Mouse (Mus musculus) ES-E14 (cell line): ENCODE results near the gene Piwil4. TPM values are rescaled to one million over a fixed set of nuclear protein-coding genes. Genes with fewer than 3 reads are reported as not detected.

Source experiments
- DNase-seq: peaks from one replicate; pipeline ENCODE4 v3.0.0-alpha.2; 2013; ENCODE audit warnings: low read depth, low spot score
- H3K27ac ChIP-seq: 2 replicates; pipeline ENCODE4 v1.5.1; 2012; ENCODE audit warnings: low read depth, mild to moderate bottlenecking, low read length, moderate library complexity, mixed read lengths; ENCODE audit not compliant: poor library complexity, insufficient read depth, severe bottlenecking
- H3K36me3 ChIP-seq: 2 replicates; pipeline ENCODE4 v1.6.1; 2012; ENCODE audit warnings: mild to moderate bottlenecking, low read length, moderate library complexity, mixed read lengths; ENCODE audit not compliant: control insufficient read depth, poor library complexity, insufficient read depth, severe bottlenecking
- H3K4me1 ChIP-seq, 2 experiments: fragments of 150-350 bp in 1 of 2; sonication (generic) in 1 of 2; 2 replicates each; pipeline ENCODE4 v1.6.1; 2012; ENCODE audit warnings: low read length in 2 of 2, mild to moderate bottlenecking in 1 of 2, mixed read lengths in 1 of 2; ENCODE audit not compliant: control insufficient read depth in 2 of 2, insufficient read depth in 2 of 2, poor library complexity in 1 of 2
- H3K4me3 ChIP-seq, 2 experiments: fragments of 150-350 bp in 1 of 2; sonication (generic) in 1 of 2; 2 replicates each; pipeline ENCODE4 v1.5.1; 2012; ENCODE audit warnings: low read length in 2 of 2, low read depth in 1 of 2, mild to moderate bottlenecking in 1 of 2, mixed read lengths in 1 of 2; ENCODE audit not compliant: insufficient read depth in 1 of 2, poor library complexity in 1 of 2, severe bottlenecking in 1 of 2
- H3K9ac ChIP-seq: 2 replicates; pipeline ENCODE4 v1.6.1; 2012; ENCODE audit warnings: low read depth, mild to moderate bottlenecking, low read length, mixed read lengths; ENCODE audit not compliant: poor library complexity, insufficient read depth, severe bottlenecking
- H3K9me3 ChIP-seq: fragments of 150-350 bp; sonication (generic); 2 replicates; pipeline ENCODE4 v1.6.1; 2012; ENCODE audit warnings: low read depth, mild to moderate bottlenecking, low read length; ENCODE audit not compliant: control insufficient read depth, insufficient read depth
- CHD2 ChIP-seq: IDR thresholded peaks from 2 replicates; pipeline ENCODE4 v1.6.1; 2014; ENCODE audit warnings: mild to moderate bottlenecking, low read depth, low read length, inconsistent platforms
- HCFC1 ChIP-seq: IDR thresholded peaks from 2 replicates; pipeline ENCODE4 v1.6.1; 2012; ENCODE audit warnings: low read length, inconsistent platforms, borderline replicate concordance; ENCODE audit not compliant: insufficient read depth
- MAFK ChIP-seq: IDR thresholded peaks from 2 replicates; pipeline ENCODE4 v1.6.1; 2014; ENCODE audit warnings: mild to moderate bottlenecking, low read depth, low read length, inconsistent platforms; ENCODE audit not compliant: insufficient read depth
- ZC3H11A ChIP-seq: IDR thresholded peaks from 2 replicates; pipeline ENCODE4 v1.6.1; 2012; ENCODE audit warnings: low read depth, mild to moderate bottlenecking, inconsistent platforms, low read length, borderline replicate concordance
- ZNF384 ChIP-seq: IDR thresholded peaks from 2 replicates; pipeline ENCODE4 v1.6.1; 2012; ENCODE audit warnings: low read depth, low read length, inconsistent platforms
- in situ Hi-C, 2 experiments: fragments of 600-800 bp; cut with MboI; formaldehyde crosslinking; loops; one replicate each; pipeline ENCODE4 v1.15.1; 2025; ENCODE audit warnings: low sequenced_read_pairs in 2 of 2, inconsistent platforms in 1 of 2; ENCODE audit not compliant: unreplicated experiment in 2 of 2
- total RNA-seq: library from RNA; depleted of rRNA; stranded (reverse); fragments of 300-350 nt; gene quantifications from 2 replicates; pipeline ENCODE4 v1.2.3, GENCODE M21; 2012

Gene Piwil4
- total RNA-seq, 1 experiment = 2.7 TPM

DNA sequence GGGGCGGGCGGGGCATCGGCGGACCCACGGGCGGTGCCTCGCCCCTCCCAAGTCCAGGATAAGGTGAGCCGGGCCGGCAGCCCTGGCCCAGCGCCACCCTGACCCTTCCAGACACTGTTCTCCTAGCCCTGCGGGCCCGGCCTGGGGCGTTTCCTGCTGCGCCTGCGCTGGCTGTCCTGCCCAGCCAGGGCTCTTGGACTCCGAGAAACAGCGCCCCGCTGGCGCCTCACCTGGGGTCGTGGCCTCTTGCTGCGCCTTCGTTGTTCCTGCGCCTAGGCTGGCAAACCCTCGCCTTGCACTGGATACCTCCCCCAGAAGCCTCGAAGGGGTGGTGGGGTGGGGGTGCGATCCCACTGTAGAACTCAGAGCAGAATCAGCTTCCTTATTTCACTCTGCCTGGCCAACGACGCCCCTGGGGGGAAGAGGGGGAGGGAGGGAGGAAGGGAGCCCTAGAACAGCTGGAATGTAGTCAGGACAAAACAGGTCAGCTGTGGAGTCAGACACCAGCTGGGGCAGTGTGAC, 11.5 kb upstream of the Piwil4 start, which contains the start of gene Fut4:
Gene Fut4, minus strand, starts transcription at position 393 of the 522 bp plus-strand sequence.
- no peak within 1 kb of the TSS for H3K27ac ChIP-seq
- no peak for DNase-seq
- in situ Hi-C loops = no loop called here

DNA sequence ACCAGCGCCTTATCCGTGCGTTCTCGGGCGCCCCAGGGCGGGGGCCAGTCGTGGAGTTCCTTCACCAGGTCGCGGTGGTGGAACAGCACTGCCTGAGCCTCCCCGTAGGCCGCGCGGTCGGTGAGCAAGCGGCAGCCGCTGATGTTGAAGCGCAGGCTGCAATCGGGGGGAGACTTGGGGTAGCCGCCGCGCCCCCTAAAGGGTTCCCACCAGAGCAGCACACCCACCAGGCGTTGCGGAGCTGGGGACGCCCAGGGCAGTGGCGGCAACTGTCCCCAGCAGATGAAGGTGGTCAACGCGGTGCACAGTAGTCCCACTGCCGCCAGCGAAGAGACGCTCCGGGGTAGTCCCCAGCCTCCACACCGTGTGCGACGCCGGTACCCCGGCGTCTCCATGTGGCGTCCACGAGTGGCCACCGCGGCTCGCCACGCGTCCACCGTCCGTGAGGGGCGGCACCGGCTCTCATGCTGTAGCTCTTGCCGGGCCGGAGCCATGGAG, 11.0 kb upstream of the Piwil4 start:
- TF ChIP-seq ZNF384 (no peak), MAFK (no peak), HCFC1 (no peak), CHD2 (no peak), ZC3H11A (no peak)
- Histone ChIP-seq H3K4me3 (peak overlapping the region; percentile 52 to 67), H3K4me1 (peaks cover 0 to 7% of the 10 kb centered on the region in 2 experiments; a peak in 1 of 4 replicates), H3K27ac (no peak overlapping the region), H3K36me3 (no peaks in the 10 kb centered on the region), H3K9ac (peak overlapping the region; percentile 4; the same call in 1 of the 2 replicates), H3K9me3 (no peaks in the 10 kb centered on the region)
- in situ Hi-C loops = no loop called here
- no peak for DNase-seq

More for the DNA sequence above, 11.5 kb upstream of the Piwil4 start, which contains the start of gene Fut4:
- H3K9me3 ChIP-seq = no peaks in the 10 kb centered on the region
- H3K4me3 ChIP-seq = peak within 1 kb of the TSS; percentile 52 to 67
- H3K4me1 ChIP-seq = peaks cover 0 to 7% of the 10 kb centered on the region in 2 experiments; a peak in 1 of 4 replicates
- H3K9ac ChIP-seq = peak within 1 kb of the TSS; percentile 4; the same call in 1 of the 2 replicates
- TF ChIP-seq ZC3H11A (no peak), HCFC1 (no peak), CHD2 (no peak), ZNF384 (no peak), MAFK (no peak)
- H3K36me3 ChIP-seq = no peaks in the 10 kb centered on the region

DNA sequence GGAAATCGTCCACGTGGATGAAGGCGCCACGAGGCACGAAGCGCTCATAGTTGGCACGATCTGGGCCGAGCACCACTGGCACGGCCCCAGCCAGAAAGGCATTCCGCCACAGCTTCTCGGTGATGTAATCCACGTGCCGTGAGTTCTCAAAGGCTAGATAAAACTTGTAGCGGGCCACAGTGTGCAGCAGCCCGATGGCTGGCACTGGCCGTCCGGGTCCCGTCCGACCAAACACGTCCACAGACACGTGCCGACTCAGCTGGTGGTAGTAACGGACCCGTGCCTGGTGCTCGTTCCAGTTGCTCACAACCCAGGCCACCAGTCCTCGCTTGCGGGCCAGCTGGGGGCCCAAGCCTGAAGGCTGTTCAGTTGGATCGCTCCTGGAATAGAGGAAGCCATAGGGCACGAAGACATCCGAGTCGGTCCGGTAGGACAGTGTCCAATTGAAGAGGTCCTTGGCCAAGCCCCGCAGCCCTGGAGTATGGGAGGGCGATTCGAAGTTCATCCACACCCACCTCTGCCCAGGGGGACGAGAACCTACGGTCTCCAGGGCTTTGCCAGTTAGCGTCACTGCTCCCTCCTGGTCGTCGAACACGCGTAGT, 10.5 kb upstream of the Piwil4 start:
- H3K27ac ChIP-seq = no peak overlapping the region
- H3K9ac ChIP-seq = peak overlapping the region; percentile 4; the same call in 1 of the 2 replicates
- peaks cover 0 to 7% of the 10 kb centered on the region in 2 experiments; a peak in 1 of 4 replicates for H3K4me1 ChIP-seq
- H3K4me3 ChIP-seq = peak overlapping the region; percentile 52 to 67; a peak in 3 of 4 replicates
- no peaks in the 10 kb centered on the region for H3K9me3 ChIP-seq
- TF ChIP-seq ZC3H11A (no peak), MAFK (no peak), HCFC1 (no peak), ZNF384 (no peak), CHD2 (no peak)
- DNase-seq = no peak
- in situ Hi-C loops = no loop called here
- no peaks in the 10 kb centered on the region for H3K36me3 ChIP-seq

DNA sequence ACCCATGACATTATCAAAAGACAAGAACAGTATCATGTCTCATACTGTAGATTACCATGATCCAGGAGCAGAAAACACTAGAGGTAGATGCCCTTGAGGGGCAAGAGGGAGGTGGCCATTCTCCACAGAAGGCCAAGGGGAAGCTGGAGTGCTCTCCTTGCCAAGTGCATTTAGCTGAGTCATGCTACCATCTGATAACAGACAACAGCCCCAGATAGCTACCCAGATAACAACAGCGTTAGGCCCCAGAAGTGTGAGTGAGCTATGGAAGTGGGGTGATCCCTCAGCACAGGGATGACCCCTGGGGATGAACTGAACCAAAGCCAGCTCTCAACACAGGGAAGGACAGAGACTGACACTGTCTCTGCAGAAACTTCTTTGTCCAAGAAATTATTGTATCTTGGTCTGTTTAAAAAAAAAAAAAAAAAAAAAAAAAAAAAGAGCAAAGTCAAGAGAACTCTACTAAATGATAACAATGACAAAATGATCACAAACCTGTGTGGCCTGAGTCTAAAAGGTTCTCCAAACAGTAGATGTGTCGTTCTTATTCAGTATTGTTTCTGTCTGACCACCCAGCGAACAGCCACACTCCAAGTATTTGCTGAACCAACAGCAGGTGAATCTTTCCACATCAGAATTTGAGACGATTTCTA, 909 bp downstream of the Piwil4 start:
- Histone ChIP-seq H3K4me1 (peaks cover 4 to 8% of the 10 kb centered on the region in 2 experiments; a peak in 1 of 4 replicates), H3K9ac (no peak overlapping the region), H3K27ac (no peak overlapping the region), H3K36me3 (no peaks in the 10 kb centered on the region), H3K4me3 (peak overlapping the region in 1 of 2 experiments; percentile 57; a peak in 1 of 4 replicates), H3K9me3 (no peaks in the 10 kb centered on the region)
- in situ Hi-C loops = no loop called here
- TF ChIP-seq MAFK = peak; percentile 52; the same call in 1 of the 2 replicates
- TF ChIP-seq ZNF384 = 0 out of 2 replicates have a peak, but pooled peaks have one; percentile 10
- no peak for TF ChIP-seq ZC3H11A
- DNase-seq = no peak
